Mouse (Mus musculus): ENCODE measurements around the gene Cry2. TPM values are rescaled to one million over a fixed set of nuclear protein-coding genes. Genes with fewer than 3 reads are reported as not detected.

The Cry2 gene
- total RNA-seq, 1 experiment from 2014 or later = 7.3 TPM

GRCm38 (mm10) chr2:92354224-92354623 lies 79.6 kb downstream of the Cry2 start:
- ATAC-seq (replicated peaks; ENCODE audit: insufficient number of reproducible peaks, low FRiP score, low TSS enrichment, poor library complexity, severe bottlenecking) = no peak

Other genes with a start within 250 kb of the Cry2 start
- gene Pex16, start 59.4 kb downstream of the Cry2 start, total RNA-seq (2017) = 17.0 to 22.6 TPM (median 20.1 TPM) in 3 replicates
- gene Large2, start 59.2 kb downstream of the Cry2 start, total RNA-seq (2017) = not detected in 3 replicates
- 1.6 to 6.7 TPM (median 4.8 TPM) in 3 replicates for gene 1700029I15Rik, start 51.5 kb downstream of the Cry2 start, total RNA-seq (2017)
- gene Mapk8ip1, start 32.8 kb downstream of the Cry2 start, total RNA-seq (2017) = not detected in 3 replicates
- gene Slc35c1, start 26.5 kb upstream of the Cry2 start, total RNA-seq (2017) = 9.0 to 24.2 TPM (median 15.1 TPM) in 3 replicates
- 0.19 to 0.86 TPM (median 0.21 TPM) in 3 replicates for gene Chst1, start 165.7 kb upstream of the Cry2 start, total RNA-seq (2017)

Data from monocyte, adult 5-6 weeks (primary cell).